Mouse (Mus musculus) cerebellum, adult 2 months (tissue): Measurements from ENCODE around the gene Tcaf2.

Source experiments
- CTCF ChIP-seq: fragments of 200-500 bp; IDR thresholded peaks from 2 replicates; pipeline ENCODE4 v1.5.1; 2011; ENCODE audit warnings: low read depth, mild to moderate bottlenecking, control low read depth, low read length, moderate library complexity, borderline replicate concordance; ENCODE audit not compliant: insufficient read depth
- POLR2A ChIP-seq: fragments of 200-500 bp; IDR thresholded peaks from 2 replicates; pipeline ENCODE4 v1.6.1; 2011; ENCODE audit warnings: low read length, control low read depth, borderline replicate concordance; ENCODE audit not compliant: insufficient read depth

DNA sequence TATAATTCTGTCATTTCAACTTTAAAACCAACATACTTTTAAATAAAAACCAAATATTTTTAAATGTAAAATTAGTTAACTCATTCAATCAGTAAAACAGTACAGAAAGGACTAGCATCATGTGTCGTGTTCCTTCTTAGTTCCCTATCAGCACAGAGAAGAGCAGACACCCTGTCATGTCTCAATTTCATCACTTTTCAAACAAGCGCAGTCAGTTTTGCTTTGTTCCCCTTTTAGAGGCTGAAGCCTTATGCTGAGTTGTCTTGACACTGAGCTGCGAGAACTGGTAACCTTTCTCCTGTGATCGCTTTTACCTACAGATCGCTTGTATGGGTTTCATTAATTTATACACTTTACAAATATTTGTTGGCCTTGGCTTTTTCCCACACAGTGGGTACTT lies 10.7 kb downstream of the Tcaf2 start:
- TF ChIP-seq POLR2A (no peak), CTCF (no peak)
